Mouse (Mus musculus) limb, embryonic 15.5 days (tissue): Measurements from ENCODE around the gene Stat4. TPM values are rescaled to one million over a fixed set of nuclear protein-coding genes. Genes with fewer than 3 reads are reported as not detected.

ENCODE experiments used
- ATAC-seq: fragments of 200-750 bp; cut with Nextera tagmentation; 2 replicates; pipeline ENCODE4 v1.8.0; 2017; ENCODE audit warnings: low read depth, moderate TSS enrichment; ENCODE audit not compliant: insufficient number of reproducible peaks, low FRiP score, low TSS enrichment
- H3K27ac ChIP-seq: fragments of 300-500 bp; sonication (generic); 2 replicates; pipeline ENCODE4 v1.5.1; 2015; ENCODE audit warnings: moderate library complexity, mild to moderate bottlenecking, inconsistent platforms
- H3K27me3 ChIP-seq: fragments of 300-500 bp; sonication (generic); 2 replicates; pipeline ENCODE4 v1.6.1; 2015; ENCODE audit warnings: inconsistent platforms
- H3K36me3 ChIP-seq: fragments of 300-500 bp; sonication (generic); 2 replicates; pipeline ENCODE4 v1.6.1; 2015; ENCODE audit warnings: inconsistent platforms
- H3K4me1 ChIP-seq: fragments of 300-500 bp; sonication (generic); 2 replicates; pipeline ENCODE4 v1.6.1; 2015; ENCODE audit warnings: inconsistent platforms
- H3K4me2 ChIP-seq: fragments of 300-500 bp; sonication (generic); 2 replicates; pipeline ENCODE4 v1.6.1; 2015; ENCODE audit warnings: mild to moderate bottlenecking, inconsistent platforms
- H3K4me3 ChIP-seq: fragments of 300-500 bp; sonication (generic); 2 replicates; pipeline ENCODE4 v1.5.1; 2015; ENCODE audit warnings: mild to moderate bottlenecking, inconsistent platforms
- H3K9ac ChIP-seq: fragments of 300-500 bp; sonication (generic); 2 replicates; pipeline ENCODE4 v1.6.1; 2015; ENCODE audit warnings: inconsistent platforms
- H3K9me3 ChIP-seq: fragments of 300-500 bp; sonication (generic); 2 replicates; pipeline ENCODE4 v1.6.1; 2016; ENCODE audit warnings: inconsistent platforms
- WGBS: fragments of 180-500 bp; shearing (Covaris S2); methylation state at CpG from one replicate; pipeline ENCODE4 v1.1.7; 2015; 5-methylcytosine and 5-hydroxymethylcytosine counted together
- polyA plus RNA-seq: library from polyadenylated mRNA; unstranded; fragments of >200 nt; fragmentation: Nextera tagmentation; extraction: Ambion mirVana; gene quantifications from 2 replicates; pipeline ENCODE4 v1.2.1, GENCODE M21; 2015

The Stat4 gene
- polyA plus RNA-seq, 1 experiment from 2014 or later, result 0.81 TPM

GRCm38 (mm10) chr1:52149934-52150346 lies 163.0 kb downstream of the Stat4 start:
- ATAC-seq, result no peak
- H3K4me2 ChIP-seq, result no peak overlapping the region
- H3K36me3 ChIP-seq, result peaks cover 21% of the 10 kb centered on the region
- no peak overlapping the region for H3K9ac ChIP-seq
- no peak overlapping the region for H3K4me3 ChIP-seq
- 35% methylated on average over 9 of the region's 9 CpGs for WGBS
- no peaks in the 10 kb centered on the region for H3K9me3 ChIP-seq
- H3K4me1 ChIP-seq, result peaks cover 12% of the 10 kb centered on the region
- H3K27me3 ChIP-seq, result no peaks in the 10 kb centered on the region
- no peak overlapping the region for H3K27ac ChIP-seq

GRCm38 (mm10) chr1:52150676-52151075 lies 163.7 kb downstream of the Stat4 start:
- Histone ChIP-seq H3K27ac (no peak overlapping the region), H3K27me3 (no peaks in the 10 kb centered on the region), H3K36me3 (peaks cover 23% of the 10 kb centered on the region), H3K9me3 (no peaks in the 10 kb centered on the region), H3K4me3 (no peak overlapping the region), H3K9ac (no peak overlapping the region), H3K4me2 (no peak overlapping the region), H3K4me1 (peaks cover 12% of the 10 kb centered on the region)
- no peak for ATAC-seq
- WGBS, result 50% methylated on average over 11 of the region's 11 CpGs

GRCm38 (mm10) chr1:52151166-52151565 lies 164.2 kb downstream of the Stat4 start:
- WGBS, result 97% methylated on average over 5 of the region's 5 CpGs
- no peak for ATAC-seq

GRCm38 (mm10) chr1:52152369-52152768 lies 165.4 kb downstream of the Stat4 start:
- Histone ChIP-seq H3K27me3 (no peaks in the 10 kb centered on the region), H3K4me2 (no peak overlapping the region), H3K36me3 (peaks cover 30% of the 10 kb centered on the region), H3K4me1 (peaks cover 12% of the 10 kb centered on the region), H3K27ac (no peak overlapping the region), H3K9me3 (no peaks in the 10 kb centered on the region), H3K9ac (no peak overlapping the region), H3K4me3 (no peak overlapping the region)
- ATAC-seq, result no peak
- WGBS, result 65% methylated on average over 13 of the region's 13 CpGs

More at GRCm38 (mm10) chr1:52151166-52151565, 164.2 kb downstream of the Stat4 start:
- H3K4me3 ChIP-seq, result no peak overlapping the region
- H3K4me2 ChIP-seq, result no peak overlapping the region
- no peaks in the 10 kb centered on the region for H3K9me3 ChIP-seq
- H3K36me3 ChIP-seq, result peaks cover 23% of the 10 kb centered on the region
- peaks cover 12% of the 10 kb centered on the region for H3K4me1 ChIP-seq
- H3K27ac ChIP-seq, result no peak overlapping the region
- H3K9ac ChIP-seq, result no peak overlapping the region
- no peaks in the 10 kb centered on the region for H3K27me3 ChIP-seq

GRCm38 (mm10) chr1:52152936-52153335 lies 166.0 kb downstream of the Stat4 start:
- peaks cover 36% of the 10 kb centered on the region for H3K36me3 ChIP-seq
- H3K9me3 ChIP-seq, result no peaks in the 10 kb centered on the region
- H3K4me1 ChIP-seq, result peaks cover 12% of the 10 kb centered on the region
- no peak overlapping the region for H3K4me2 ChIP-seq
- no peak overlapping the region for H3K9ac ChIP-seq
- WGBS, result 53% methylated on average over 3 of the region's 3 CpGs
- H3K27me3 ChIP-seq, result no peaks in the 10 kb centered on the region
- no peak for ATAC-seq
- no peak overlapping the region for H3K4me3 ChIP-seq
- H3K27ac ChIP-seq, result no peak overlapping the region

- no peaks in the 10 kb centered on the region for H3K9me3 ChIP-seq
- no peak for ATAC-seq
- no peak overlapping the region for H3K9ac ChIP-seq
These were observed 167.9 kb downstream of the Stat4 start for GRCm38 (mm10) chr1:52154890-52155289.

GRCm38 (mm10) chr1:52156351-52156750 lies 169.4 kb downstream of the Stat4 start:
- H3K36me3 ChIP-seq, result peaks cover 37% of the 10 kb centered on the region
- no peaks in the 10 kb centered on the region for H3K27me3 ChIP-seq
- no peak for ATAC-seq
- no peaks in the 10 kb centered on the region for H3K4me1 ChIP-seq
- no peak overlapping the region for H3K9ac ChIP-seq
- no peaks in the 10 kb centered on the region for H3K9me3 ChIP-seq
- no peak overlapping the region for H3K4me2 ChIP-seq
- WGBS, result 85% methylated on average over 10 of the region's 10 CpGs
- no peak overlapping the region for H3K27ac ChIP-seq
- no peak overlapping the region for H3K4me3 ChIP-seq

More at GRCm38 (mm10) chr1:52154890-52155289, 167.9 kb downstream of the Stat4 start:
- Histone ChIP-seq H3K4me2 (no peak overlapping the region), H3K36me3 (peaks cover 38% of the 10 kb centered on the region), H3K4me1 (peaks cover 9% of the 10 kb centered on the region), H3K27ac (no peak overlapping the region), H3K27me3 (no peaks in the 10 kb centered on the region), H3K4me3 (no peak overlapping the region)
- WGBS, result 90% methylated on average over 8 of the region's 8 CpGs

Other genes with a start within 250 kb of the Stat4 start
- 76.1 and 88.9 TPM in 2 replicates for gene Myo1b, start 71.1 kb upstream of the Stat4 start, polyA plus RNA-seq
- gene Stat1, start 132.3 kb downstream of the Stat4 start, polyA plus RNA-seq, result 22.5 and 23.1 TPM in 2 replicates
- 20.1 and 25.6 TPM in 2 replicates for gene Gls, start 246.1 kb downstream of the Stat4 start, polyA plus RNA-seq